Mouse (Mus musculus): ENCODE results near the gene Krt9.

Krt9 gene

DNA sequence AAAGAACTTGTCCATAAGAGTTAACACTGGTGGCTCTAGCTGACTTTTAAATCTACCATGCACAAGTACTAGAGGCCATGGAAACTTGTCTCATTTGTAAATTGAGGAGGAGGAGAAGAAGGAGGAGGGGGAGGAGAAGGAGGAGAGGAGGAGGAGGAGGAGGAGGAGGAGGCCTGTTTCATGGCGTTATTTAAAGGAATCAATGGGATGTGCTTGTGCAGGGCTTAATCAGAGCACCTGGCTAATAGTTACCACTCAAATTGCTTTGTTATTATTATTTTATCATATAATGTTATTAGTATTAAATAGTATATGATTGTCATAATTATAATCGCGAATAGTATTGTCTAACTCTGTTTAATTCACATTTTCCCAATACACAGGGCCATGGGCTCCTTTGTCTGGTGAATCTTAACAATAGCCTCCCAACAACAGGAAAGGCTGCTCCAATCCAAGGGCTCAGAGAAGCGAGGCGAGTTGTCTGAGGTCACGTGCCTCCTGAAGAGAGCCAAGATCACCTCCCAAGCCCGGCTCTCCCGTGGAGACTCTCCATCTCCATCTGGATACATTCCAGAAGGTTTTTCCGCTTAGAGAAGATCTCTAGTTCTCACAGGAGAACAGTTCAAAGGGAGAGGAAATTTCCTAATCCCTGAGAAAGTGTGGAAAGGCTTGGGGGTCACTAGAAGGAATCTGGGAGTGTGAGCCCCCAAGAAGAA is 44.3 kb downstream of the Krt9 start, which contains the start of gene Krt19:
Krt19 (minus strand) TSS at position 51 of the 716 bp plus-strand sequence.
- no peak for DNase-seq

DNA sequence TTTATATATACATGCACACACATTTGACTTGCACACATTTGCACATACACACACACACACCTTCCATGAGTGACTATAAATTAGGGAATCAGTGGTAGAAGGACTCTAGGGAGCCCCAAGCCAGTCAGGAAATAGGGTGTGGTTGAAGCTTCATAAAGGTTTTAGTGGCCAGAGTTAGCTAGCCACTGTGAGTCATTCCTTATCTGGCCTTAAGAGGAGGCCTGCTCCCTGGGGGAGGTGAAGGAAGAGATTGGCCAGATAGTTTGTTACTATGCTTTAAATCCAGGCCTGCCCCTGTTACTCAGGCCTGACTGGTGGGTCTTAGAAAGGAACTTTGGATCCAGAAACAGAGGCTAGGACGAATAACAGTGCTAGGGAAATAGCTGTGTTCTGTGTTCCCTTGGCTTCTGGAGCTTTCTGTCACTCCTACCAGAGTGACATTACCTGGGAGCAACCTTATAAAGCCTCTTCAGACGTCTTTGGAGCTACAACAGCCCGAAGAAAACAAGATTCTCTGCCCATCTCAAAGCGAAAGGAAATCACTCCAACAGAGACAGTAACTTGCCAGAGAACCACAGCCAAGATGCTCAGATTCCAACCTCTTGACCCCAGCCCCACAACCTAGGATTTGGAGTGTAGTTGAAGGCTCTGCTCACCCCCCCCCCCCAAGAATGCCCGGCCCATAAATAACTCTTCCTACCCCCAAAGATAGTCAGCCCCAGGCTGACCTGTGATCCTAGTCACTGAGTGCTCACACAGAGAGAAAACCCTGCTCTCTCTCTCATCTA is 45.3 kb downstream of the Krt9 start:
- DNase-seq = no peak

- no peak for DNase-seq
Observed at GRCm38 (mm10) chr11:100145858-100146560, 47.0 kb downstream of the Krt9 start.

- no peak for DNase-seq
Observed at GRCm38 (mm10) chr11:100145104-100145503, 47.9 kb downstream of the Krt9 start.

DNA sequence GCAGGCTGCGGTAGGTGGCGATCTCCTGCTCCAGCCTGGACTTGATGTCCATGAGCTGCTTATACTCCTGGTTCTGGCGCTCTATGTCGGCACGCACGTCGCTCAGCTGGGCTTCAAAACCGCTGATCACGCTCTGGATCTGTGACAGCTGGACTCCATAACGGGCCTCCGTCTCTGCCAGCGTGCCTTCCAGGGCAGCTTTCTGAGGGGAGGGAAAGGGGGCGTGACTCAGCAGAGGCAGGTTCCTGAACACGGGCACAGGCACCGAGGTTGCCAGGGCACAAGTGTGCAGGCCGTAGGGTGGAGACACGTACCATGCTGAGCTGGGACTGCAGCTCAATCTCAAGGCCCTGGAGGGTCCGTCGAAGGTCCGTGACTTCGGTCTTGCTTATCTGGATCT is 52.1 kb downstream of the Krt9 start:
- no peak for DNase-seq

DNA sequence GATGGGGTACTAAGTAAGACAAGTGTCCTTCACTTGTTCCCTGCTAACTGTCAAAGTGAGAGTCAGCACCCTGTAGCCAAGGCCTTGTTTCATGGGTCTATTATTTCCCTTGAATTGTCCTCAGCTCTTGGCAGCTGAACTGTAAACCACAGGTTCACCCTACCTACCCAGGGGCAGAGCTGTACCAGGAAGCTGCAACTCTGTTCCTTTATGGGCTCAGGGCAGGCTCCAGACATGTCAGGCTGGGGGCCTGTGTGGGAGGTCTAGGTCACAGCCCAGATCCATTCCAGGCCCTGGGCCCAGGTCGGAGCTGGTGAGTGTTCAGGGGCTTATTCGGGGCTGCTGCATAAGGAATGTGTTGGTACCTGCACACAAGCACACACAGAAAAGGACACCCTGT is 53.7 kb downstream of the Krt9 start:
- DNase-seq = no peak

GRCm38 (mm10) chr11:100138809-100139208 is 54.2 kb downstream of the Krt9 start:
- DNase-seq = no peak

DNA sequence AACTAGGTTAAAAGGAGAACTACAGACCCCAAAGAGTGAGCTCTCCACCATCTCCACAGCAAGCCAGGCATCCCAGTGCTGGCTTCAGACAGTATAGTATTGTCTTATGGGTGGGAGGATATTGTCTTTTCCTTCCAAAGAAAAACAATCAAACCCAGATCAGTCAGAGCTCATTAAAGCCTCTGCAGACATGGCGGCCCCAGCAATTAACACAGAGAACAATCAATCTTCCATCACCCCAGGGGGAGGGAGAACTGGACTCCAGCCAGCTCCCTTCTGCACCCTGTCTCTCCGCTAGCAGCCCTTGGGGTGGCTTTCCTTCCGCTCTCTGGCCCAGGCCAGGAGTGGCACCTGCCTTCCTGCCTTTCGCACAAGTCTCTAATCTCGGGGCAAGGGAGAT is 55.4 kb downstream of the Krt9 start:
- no peak for DNase-seq
